Mouse (Mus musculus): ENCODE results near the gene Abhd11.

DNA sequence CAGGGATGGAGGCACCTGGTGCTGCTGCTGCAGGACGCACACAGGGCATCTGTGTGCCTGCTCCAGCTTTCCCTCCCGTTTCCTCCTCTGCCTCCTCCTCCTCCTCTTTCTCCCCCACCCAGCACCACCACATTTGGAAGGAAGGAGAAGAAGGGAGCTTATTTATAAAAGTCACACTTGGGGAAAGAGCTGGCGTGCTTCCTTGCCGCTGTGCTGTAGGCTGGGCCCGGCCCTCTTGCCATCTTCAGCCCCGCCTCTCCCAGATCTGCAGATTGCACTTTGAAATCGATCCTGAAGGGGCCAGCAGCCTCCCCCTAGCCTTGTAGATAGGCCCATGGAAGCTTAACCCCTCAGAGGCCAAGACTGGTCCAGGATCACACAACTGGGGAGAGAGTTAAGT, 16.9 kb downstream of the Abhd11 start:
- TF ChIP-seq POLR2A (IDR thresholded peaks at IDR 0.05; ENCODE audit: borderline replicate concordance, control insufficient read depth, low read depth, low read length) (no peak), CTCF (IDR thresholded peaks at IDR 0.05; ENCODE audit: control insufficient read depth, insufficient read depth, low read length) (no peak)

All from bone marrow, adult 2 months (tissue).